Mouse (Mus musculus): ENCODE measurements around the gene Camkv.
A peak's percentile ranks its signal among the peaks of the same experiment; 100 is the strongest.

The Camkv gene

GRCm38 (mm10) chr9:107963700-107964099 lies 28.2 kb downstream of the Camkv start:
- peak; percentile 81 to 92 for DNase-seq

GRCm38 (mm10) chr9:107964681-107965080 lies 29.2 kb downstream of the Camkv start:
- DNase-seq, result no peak

GRCm38 (mm10) chr9:107966676-107967075 lies 31.2 kb downstream of the Camkv start:
- no peak for DNase-seq

DNA sequence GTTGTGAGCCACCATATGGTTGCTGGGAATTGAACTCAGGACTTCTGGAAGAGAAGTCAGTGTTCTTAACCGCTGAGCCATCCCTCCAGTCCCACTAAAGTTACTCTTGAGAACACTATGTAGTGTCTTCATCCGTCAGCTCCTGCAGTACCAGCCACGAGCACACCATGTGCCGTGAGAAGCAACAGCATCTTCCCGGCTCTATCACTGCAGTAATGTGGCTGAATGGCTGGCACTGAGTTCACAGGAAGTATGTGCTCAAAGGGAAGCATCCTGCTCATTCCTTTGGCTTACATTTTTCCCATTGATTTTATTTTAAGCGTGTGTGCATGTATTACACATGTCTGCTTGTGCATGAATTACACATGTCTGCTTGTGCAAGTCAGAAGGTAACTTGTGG lies 32.0 kb downstream of the Camkv start:
- no peak for DNase-seq

DNA sequence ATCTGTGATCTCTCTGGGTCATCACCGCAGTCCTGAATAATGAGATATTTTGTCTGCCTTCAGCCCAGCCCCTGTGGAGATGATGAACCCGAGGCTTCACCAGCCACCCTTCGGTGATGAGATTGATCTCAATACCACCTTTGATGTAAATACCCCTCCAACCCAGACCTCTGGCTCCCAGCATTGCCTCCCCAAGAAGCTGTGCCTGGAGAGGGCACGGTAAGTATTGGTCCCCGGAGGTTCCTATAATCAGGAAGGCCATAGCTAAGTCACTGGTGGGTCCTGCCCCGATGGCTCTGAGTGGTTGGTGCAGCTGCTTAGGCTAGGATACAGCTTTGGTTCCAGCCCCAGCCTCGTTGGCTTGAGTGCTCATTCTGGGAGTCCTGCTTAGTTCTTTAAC lies 33.1 kb downstream of the Camkv start:
- no peak for DNase-seq

- DNase-seq, result no peak
Observed at GRCm38 (mm10) chr9:107970311-107970710, 34.8 kb downstream of the Camkv start.

GRCm38 (mm10) chr9:107971690-107972541 lies 36.4 kb downstream of the Camkv start:
- DNase-seq, result no peak

GRCm38 (mm10) chr9:107974491-107975171 lies 39.2 kb downstream of the Camkv start:
- no peak for DNase-seq

GRCm38 (mm10) chr9:107975399-107976386 lies 40.2 kb downstream of the Camkv start, which contains the start of gene Uba7:
TSS of gene Uba7 (plus strand) at chr9:107975505.
- DNase-seq, result peak in 1 of 2 experiments; percentile 39

DNA sequence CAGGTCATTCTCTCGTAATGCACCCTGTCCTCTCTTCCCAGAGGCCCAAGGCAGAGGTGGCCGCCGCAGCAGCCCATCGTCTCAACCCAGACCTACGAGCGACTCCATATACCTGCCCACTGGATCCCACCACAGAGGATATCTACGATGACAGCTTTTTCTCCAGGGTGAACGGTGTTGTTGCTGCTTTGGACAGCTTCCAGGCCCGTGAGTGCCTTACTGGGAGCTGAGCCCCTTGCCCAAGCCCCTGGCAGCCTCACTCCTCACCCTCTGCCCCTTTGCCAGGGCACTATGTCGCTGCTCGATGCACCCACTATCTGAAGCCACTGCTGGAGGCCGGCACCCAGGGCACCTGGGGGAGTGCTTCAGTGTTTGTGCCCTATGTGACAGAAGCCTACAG lies 43.3 kb downstream of the Camkv start:
- DNase-seq, result no peak

- DNase-seq, result peak; percentile 65 to 78
Observed at GRCm38 (mm10) chr9:107981684-107982605, 46.5 kb downstream of the Camkv start.

GRCm38 (mm10) chr9:107982681-107983346 lies 47.3 kb downstream of the Camkv start, which contains the start of gene Gm20661:
TSS of gene Gm20661 (plus strand) at chr9:107983058.
- peak; percentile 88 to 94 for DNase-seq

GRCm38 (mm10) chr9:107983421-107983890 lies 48.0 kb downstream of the Camkv start:
- peak; percentile 89 to 96 for DNase-seq

DNA sequence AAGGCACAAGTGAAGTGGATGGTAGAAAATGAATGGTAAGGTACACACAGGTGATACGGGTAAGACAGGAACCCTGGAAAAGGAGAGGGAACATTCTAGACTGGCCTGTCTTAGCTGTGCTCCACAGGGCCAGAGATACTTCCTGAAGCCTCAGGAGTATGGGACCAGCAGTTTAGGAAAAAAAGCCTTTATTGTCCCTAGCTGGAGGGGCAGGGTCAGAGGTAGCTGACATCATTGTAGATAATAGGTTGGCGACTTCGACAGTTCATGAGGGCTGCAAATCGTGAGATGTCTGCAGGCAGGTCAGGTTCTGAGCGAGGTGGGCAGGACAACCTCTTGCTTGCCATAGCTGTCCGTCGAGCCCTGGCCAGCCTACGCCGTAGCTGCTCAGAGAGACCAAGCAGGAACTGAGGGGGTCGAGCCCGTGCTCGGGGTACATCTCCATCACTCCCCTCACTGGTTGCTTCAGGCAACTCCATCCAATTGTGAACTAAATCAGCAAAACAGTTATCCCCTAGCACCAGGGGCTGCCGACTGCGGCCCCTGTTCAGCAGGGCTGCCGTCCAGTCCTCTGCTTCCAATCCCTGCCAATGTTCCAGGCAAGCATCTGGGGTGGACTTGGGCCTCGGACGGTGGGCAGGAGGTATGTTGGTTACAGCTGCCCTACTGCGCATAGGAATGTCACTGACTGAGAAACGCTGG lies 48.7 kb downstream of the Camkv start:
- peak in 1 of 2 experiments; percentile 34 for DNase-seq

- DNase-seq, result no peak
Observed at GRCm38 (mm10) chr9:107984754-107985055, 49.2 kb downstream of the Camkv start.

GRCm38 (mm10) chr9:107985131-107986119 lies 50.0 kb downstream of the Camkv start, which contains the start of gene Inka1:
TSS of gene Inka1 (minus strand) at chr9:107985879.
- peak; percentile 93 to 95 for DNase-seq

- DNase-seq, result peak; percentile 87 to 91
Observed at GRCm38 (mm10) chr9:107986376-107986775, 50.9 kb downstream of the Camkv start.

- no peak for DNase-seq
Observed at GRCm38 (mm10) chr9:107987950-107988349, 52.5 kb downstream of the Camkv start.

- DNase-seq, result no peak
Observed at GRCm38 (mm10) chr9:107992197-107992596, 56.7 kb downstream of the Camkv start, which contains the start of gene Cdhr4. TSS of gene Cdhr4 (plus strand) at chr9:107992497.

All from lung, postnatal 4 days (tissue).